Mouse (Mus musculus) gastrocnemius, postnatal 4 days (tissue): Measurements from ENCODE around the gene P3h3. TPM values are rescaled to one million over a fixed set of nuclear protein-coding genes. Genes with fewer than 3 reads are reported as not detected.

ENCODE experiments used
- total RNA-seq, 2 experiments: library from RNA; stranded (reverse); gene quantifications; 2 replicates each; pipeline ENCODE4 v1.2.3; 2021

The P3h3 gene
- total RNA-seq, 2 experiments from 2014 or later, result 57.3 to 62.8 TPM

Other genes starting within 250 kb of the P3h3 start
- under 1 TPM; 0.86 to 0.98 TPM for gene C1s2, start 221.7 kb downstream of the P3h3 start, total RNA-seq
- gene Lpcat3, start 194.7 kb downstream of the P3h3 start, total RNA-seq, result 10 to 100 TPM; 37.9 to 43.1 TPM
- gene Emg1, start 145.6 kb downstream of the P3h3 start, total RNA-seq, result 10 to 100 TPM; 71.0 to 82.6 TPM
- gene Phb2, start 145.4 kb downstream of the P3h3 start, total RNA-seq, result 100 to 1,000 TPM; 234 to 238 TPM
- gene Ptpn6, start 119.0 kb downstream of the P3h3 start, total RNA-seq, result 1 to 10 TPM; 4.6 to 6.4 TPM
- gene Grcc10, start 116.4 kb downstream of the P3h3 start, total RNA-seq, result 100 to 1,000 TPM; 177 to 209 TPM
- gene Gm45234, start 101.7 kb downstream of the P3h3 start, total RNA-seq, result under 1 TPM in 1 of 2 experiments, not detected in 1; 0.83 TPM
- 10 to 100 TPM; 52.9 to 66.5 TPM for gene Atn1, start 101.2 kb downstream of the P3h3 start, total RNA-seq
- gene Eno2, start 88.1 kb downstream of the P3h3 start, total RNA-seq, result 1 to 10 TPM; 6.0 to 6.5 TPM
- not detected for gene Lrrc23, start 78.0 kb downstream of the P3h3 start, total RNA-seq
- gene Spsb2, start 49.1 kb downstream of the P3h3 start, total RNA-seq, result 10 to 100 TPM; 10.5 to 11.7 TPM
- gene Tpi1, start 43.5 kb downstream of the P3h3 start, total RNA-seq, result 1,000 to 10,000 TPM; 2,059 to 2,144 TPM
- gene Usp5, start 28.3 kb downstream of the P3h3 start, total RNA-seq, result 10 to 100 TPM; 81.7 to 85.9 TPM
- gene Cdca3, start 28.2 kb downstream of the P3h3 start, total RNA-seq, result 10 to 100 TPM; 27.9 to 28.2 TPM
- 10 to 100 TPM; 13.6 to 14.3 TPM for gene Gnb3, start 17.5 kb downstream of the P3h3 start, total RNA-seq
- gene Gpr162, start 6.2 kb upstream of the P3h3 start, total RNA-seq, result 1 to 10 TPM; 1.2 to 1.3 TPM
- 1 to 10 TPM; 1.4 to 1.7 TPM for gene Cd4, start 30.5 kb upstream of the P3h3 start, total RNA-seq
- gene Lag3, start 54.0 kb upstream of the P3h3 start, total RNA-seq, result 1 to 10 TPM; 1.1 to 1.2 TPM
- 100 to 1,000 TPM; 395 to 409 TPM for gene Ptms, start 62.4 kb upstream of the P3h3 start, total RNA-seq
- 100 to 1,000 TPM; 236 to 238 TPM for gene Mlf2, start 73.6 kb upstream of the P3h3 start, total RNA-seq
- gene Cops7a, start 107.8 kb upstream of the P3h3 start, total RNA-seq, result 10 to 100 TPM; 86.3 to 86.8 TPM
- gene Pianp, start 138.9 kb upstream of the P3h3 start, total RNA-seq, result under 1 TPM; 0.56 to 0.67 TPM
- 10 to 100 TPM; 28.1 to 32.8 TPM for gene Zfp384, start 151.4 kb upstream of the P3h3 start, total RNA-seq
- gene Ing4, start 182.0 kb upstream of the P3h3 start, total RNA-seq, result 10 to 100 TPM; 54.1 to 54.2 TPM
- 1 to 10 TPM; 3.9 to 4.6 TPM for gene Acrbp, start 191.9 kb upstream of the P3h3 start, total RNA-seq
- gene Lpar5, start 210.2 kb upstream of the P3h3 start, total RNA-seq, result under 1 TPM; 0.20 to 0.31 TPM
- gene Chd4, start 238.2 kb upstream of the P3h3 start, total RNA-seq, result 100 to 1,000 TPM; 160 to 164 TPM